Mouse (Mus musculus) liver, embryonic 14.5 days (tissue): Measurements from ENCODE around the gene Inpp4b.

Source experiments
- CTCF ChIP-seq: IDR thresholded peaks from 2 replicates; pipeline ENCODE4 v1.5.1; 2016; ENCODE audit warnings: antibody characterized with exemption, low read depth, control low read depth
- EP300 ChIP-seq: IDR thresholded peaks from 2 replicates; pipeline ENCODE4 v1.6.1; 2016; ENCODE audit warnings: antibody characterized with exemption, low read depth

- no peak for TF ChIP-seq CTCF
- TF ChIP-seq EP300 = no peak
Observed at GRCm38 (mm10) chr8:81489894-81490661, 147.7 kb downstream of the Inpp4b start.
